Mouse (Mus musculus) leukemia stem cell, adult 10-12 weeks (primary cell): ENCODE data around the gene Kctd21. TPM values are rescaled to one million over a fixed set of nuclear protein-coding genes. Genes with fewer than 3 reads are reported as not detected.

Source experiments
- polyA plus RNA-seq: library from polyadenylated mRNA; stranded (reverse); fragments of >175 nt; gene quantifications from 2 replicates; pipeline ENCODE4 v1.2.3, GENCODE M21; 2012; ENCODE audit warnings: low replicate concordance

Kctd21 gene
- 0.08 and 0.17 TPM in 2 replicates for polyA plus RNA-seq

GRCm38 (mm10) chr7:97331726-97332666, at the start of gene Kctd21, which contains the start of gene Usp35:
Gene Kctd21 (plus strand): TSS chr7:97332327.
Gene Usp35 (minus strand): TSS chr7:97332020.

Other genes starting within 250 kb of the Kctd21 start
- 0.81 and 1.0 TPM in 2 replicates for gene Usp35, start 307 bp upstream of the Kctd21 start, polyA plus RNA-seq
- gene Alg8, start 39.3 kb downstream of the Kctd21 start, polyA plus RNA-seq = 0.98 and 2.2 TPM in 2 replicates
- gene Ndufc2, start 67.7 kb downstream of the Kctd21 start, polyA plus RNA-seq = 66.7 and 266 TPM in 2 replicates
- gene Thrsp, start 85.4 kb downstream of the Kctd21 start, polyA plus RNA-seq = not detected in 2 replicates
- 0.91 and 1.2 TPM in 2 replicates for gene Kctd14, start 119.0 kb downstream of the Kctd21 start, polyA plus RNA-seq
- 2.5 and 3.5 TPM in 2 replicates for gene Ints4, start 148.6 kb downstream of the Kctd21 start, polyA plus RNA-seq
- 2.6 TPM in 1 of 2 replicates, not detected in the other for gene Aamdc, start 247.2 kb downstream of the Kctd21 start, polyA plus RNA-seq
- gene Rsf1, start 247.6 kb downstream of the Kctd21 start, polyA plus RNA-seq = 4.4 and 5.8 TPM in 2 replicates